Mouse (Mus musculus) myocyte (in vitro differentiated cells): Measurements from ENCODE around the gene Mapkapk3. TPM values are rescaled to one million over a fixed set of nuclear protein-coding genes. Genes with fewer than 3 reads are reported as not detected.

Experiments used
- H3K27me3 ChIP-seq: one replicate; pipeline ENCODE4 v1.6.1; 2011; ENCODE audit not compliant: control insufficient read depth, insufficient read depth, insufficient read length
- H3K36me3 ChIP-seq: one replicate; pipeline ENCODE4 v1.6.1; 2011; ENCODE audit not compliant: control insufficient read depth, insufficient read depth
- H3K4me2 ChIP-seq: one replicate; pipeline ENCODE4 v1.6.1; 2011; ENCODE audit warnings: low read depth, control low read depth
- H3K4me3 ChIP-seq: one replicate; pipeline ENCODE4 v1.5.1; 2011; ENCODE audit warnings: mild to moderate bottlenecking, control low read depth, moderate library complexity
- H3K79me2 ChIP-seq: one replicate; pipeline ENCODE4 v1.6.1; 2011; ENCODE audit not compliant: control insufficient read depth, insufficient read depth
- H3ac ChIP-seq: one replicate; pipeline ENCODE4 v1.6.1; 2011; ENCODE audit not compliant: control insufficient read depth, insufficient read length
- CEBPB ChIP-seq: IDR thresholded peaks from 2 replicates; pipeline ENCODE4 v1.6.1; 2011; ENCODE audit warnings: mild to moderate bottlenecking, moderate library complexity; ENCODE audit not compliant: poor library complexity, insufficient read depth, severe bottlenecking
- E2F4 ChIP-seq: IDR thresholded peaks from one replicate; pipeline ENCODE4 v1.6.1; 2011; ENCODE audit warnings: mild to moderate bottlenecking, control low read depth, moderate library complexity; ENCODE audit not compliant: insufficient read depth
- MAX ChIP-seq: IDR thresholded peaks from one replicate; pipeline ENCODE4 v1.6.1; 2011; ENCODE audit warnings: low read depth, mild to moderate bottlenecking, control low read depth
- MYOD1 ChIP-seq, 3 experiments: IDR thresholded peaks; one replicate each; pipeline ENCODE4 v1.6.1; 2011; ENCODE audit warnings: control low read depth in 2 of 3, low read depth in 2 of 3, mild to moderate bottlenecking in 2 of 3, moderate library complexity in 1 of 3; ENCODE audit not compliant: insufficient read length in 2 of 3, control insufficient read depth in 1 of 3
- MYOG ChIP-seq, 3 experiments: IDR thresholded peaks; one replicate each; pipeline ENCODE4 v1.6.1; 2011; ENCODE audit warnings: control low read depth in 2 of 3, low read depth in 2 of 3, mild to moderate bottlenecking in 2 of 3; ENCODE audit not compliant: insufficient read length in 2 of 3, control insufficient read depth in 1 of 3, insufficient read depth in 1 of 3
- POLR2A ChIP-seq: IDR thresholded peaks from one replicate; pipeline ENCODE4 v1.6.1; 2011; ENCODE audit warnings: low read depth, mild to moderate bottlenecking, control low read depth, moderate library complexity; ENCODE audit not compliant: insufficient read length
- POLR2AphosphoS2 ChIP-seq: IDR thresholded peaks from one replicate; pipeline ENCODE4 v1.6.1; 2011; ENCODE audit warnings: low read depth, control low read depth; ENCODE audit not compliant: insufficient read length
- REST ChIP-seq: IDR thresholded peaks from one replicate; pipeline ENCODE4 v1.6.1; 2011; ENCODE audit warnings: mild to moderate bottlenecking, control low read depth, moderate library complexity; ENCODE audit not compliant: insufficient read depth, insufficient read length
- SRF ChIP-seq: IDR thresholded peaks from one replicate; pipeline ENCODE4 v1.6.1; 2011; ENCODE audit warnings: low read depth; ENCODE audit not compliant: control insufficient read depth, insufficient read length
- TCF12 ChIP-seq: IDR thresholded peaks from one replicate; pipeline ENCODE4 v1.6.1; 2011; ENCODE audit warnings: mild to moderate bottlenecking, control low read depth; ENCODE audit not compliant: poor library complexity, insufficient read depth, severe bottlenecking
- TCF3 ChIP-seq: IDR thresholded peaks from one replicate; pipeline ENCODE4 v1.6.1; 2011; ENCODE audit warnings: low read depth, control low read depth; ENCODE audit not compliant: insufficient read length
- USF1 ChIP-seq: IDR thresholded peaks from one replicate; pipeline ENCODE4 v1.6.1; 2011; ENCODE audit warnings: low read depth, mild to moderate bottlenecking, control low read depth, moderate library complexity
- polyA plus RNA-seq: library from polyadenylated mRNA; unstranded; fragments of >200 nt; fragmentation: generic; extraction: Trizol; gene quantifications from one replicate; pipeline ENCODE4 v1.2.1, GENCODE M21; 2012; ENCODE audit warnings: missing spikeins

Gene Mapkapk3
- polyA plus RNA-seq, 1 experiment: 3.9 TPM

GRCm38 (mm10) chr9:107285009-107285408 lies 4.7 kb downstream of the Mapkapk3 start:
- Histone ChIP-seq H3K4me2 (no peak overlapping the region), H3K36me3 (no peaks in the 10 kb centered on the region), H3ac (no peak overlapping the region), H3K79me2 (no peaks in the 10 kb centered on the region), H3K27me3 (no peaks in the 10 kb centered on the region), H3K4me3 (no peak overlapping the region)
- no peak for TF ChIP-seq TCF3
- no peak for TF ChIP-seq POLR2AphosphoS2
- no peak for TF ChIP-seq SRF
- no peak for TF ChIP-seq MAX
- TF ChIP-seq TCF12: no peak
- TF ChIP-seq MYOG (IDR thresholded peaks at IDR 0.05; ENCODE audit: control insufficient read depth in 1 of 3, insufficient read depth in 1 of 3, insufficient read length in 2 of 3, low read depth in 2 of 3): no peak
- TF ChIP-seq USF1: no peak
- TF ChIP-seq CEBPB: no peak
- no peak for TF ChIP-seq E2F4
- TF ChIP-seq POLR2A: no peak
- TF ChIP-seq MYOD1 (IDR thresholded peaks at IDR 0.05; ENCODE audit: control insufficient read depth in 1 of 3, insufficient read length in 2 of 3, low read depth in 2 of 3): no peak
- no peak for TF ChIP-seq REST

- Histone ChIP-seq H3K36me3 (no peaks in the 10 kb centered on the region), H3K79me2 (no peaks in the 10 kb centered on the region), H3K27me3 (no peaks in the 10 kb centered on the region), H3K4me2 (no peak overlapping the region), H3ac (no peak overlapping the region), H3K4me3 (no peak overlapping the region)
- no peak for TF ChIP-seq CEBPB
- TF ChIP-seq POLR2AphosphoS2: no peak
- no peak for TF ChIP-seq REST
- TF ChIP-seq USF1: no peak
- TF ChIP-seq MYOD1 (IDR thresholded peaks at IDR 0.05; ENCODE audit: control insufficient read depth in 1 of 3, insufficient read length in 2 of 3, low read depth in 2 of 3): no peak
- TF ChIP-seq MYOG (IDR thresholded peaks at IDR 0.05; ENCODE audit: control insufficient read depth in 1 of 3, insufficient read depth in 1 of 3, insufficient read length in 2 of 3, low read depth in 2 of 3): no peak
- no peak for TF ChIP-seq TCF3
- TF ChIP-seq TCF12: no peak
- no peak for TF ChIP-seq E2F4
- no peak for TF ChIP-seq POLR2A
- TF ChIP-seq MAX: no peak
- TF ChIP-seq SRF: no peak
Observed at GRCm38 (mm10) chr9:107282951-107283350, 6.7 kb downstream of the Mapkapk3 start.

DNA sequence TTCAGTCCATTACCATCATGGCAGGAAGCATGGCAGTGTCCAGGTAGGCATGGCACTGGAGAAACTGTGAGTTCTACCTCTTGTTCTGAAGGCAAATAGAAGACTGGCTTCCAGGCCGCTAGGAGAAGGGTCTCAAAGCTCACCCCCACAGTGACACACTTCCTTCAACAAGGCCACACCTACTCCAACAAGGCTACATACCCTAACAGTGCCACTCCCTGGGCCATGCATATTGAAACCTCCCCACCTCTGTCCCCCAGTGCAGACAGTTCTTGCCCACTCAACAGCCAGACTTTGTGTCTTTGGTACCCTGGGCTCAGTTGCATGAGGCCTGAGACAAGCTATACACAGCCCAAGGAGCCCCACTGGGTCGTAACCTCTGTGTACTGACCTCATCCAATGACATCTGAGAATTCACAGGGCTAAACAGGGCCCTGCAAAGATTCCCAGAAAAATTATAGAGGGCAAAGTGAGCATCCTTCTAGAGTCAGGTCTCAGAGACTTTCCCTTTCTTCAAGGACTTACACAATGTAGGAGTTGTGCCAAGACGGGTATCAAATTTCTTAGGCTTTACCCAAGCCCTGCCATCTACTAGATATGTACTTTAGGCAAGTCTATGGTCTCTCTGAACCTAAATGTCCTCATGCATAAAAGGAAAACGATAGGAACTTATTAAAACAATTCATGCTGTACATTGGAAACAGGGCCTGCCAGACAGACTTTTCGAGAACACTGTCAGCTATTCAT lies 8.3 kb downstream of the Mapkapk3 start:
- H3K27me3 ChIP-seq: no peaks in the 10 kb centered on the region
- H3K79me2 ChIP-seq: no peaks in the 10 kb centered on the region
- H3K36me3 ChIP-seq: no peaks in the 10 kb centered on the region
- TF ChIP-seq REST: no peak
- TF ChIP-seq USF1: no peak
- no peak for TF ChIP-seq TCF12
- no peak for TF ChIP-seq MYOD1 (IDR thresholded peaks at IDR 0.05; ENCODE audit: control insufficient read depth in 1 of 3, insufficient read length in 2 of 3, low read depth in 2 of 3)
- no peak for TF ChIP-seq POLR2A
- TF ChIP-seq POLR2AphosphoS2: no peak
- no peak for TF ChIP-seq E2F4
- no peak for TF ChIP-seq MYOG (IDR thresholded peaks at IDR 0.05; ENCODE audit: control insufficient read depth in 1 of 3, insufficient read depth in 1 of 3, insufficient read length in 2 of 3, low read depth in 2 of 3)
- no peak for TF ChIP-seq TCF3
- TF ChIP-seq MAX: no peak
- TF ChIP-seq SRF: no peak
- TF ChIP-seq CEBPB: no peak
- H3ac ChIP-seq: no peak overlapping the region
- no peak overlapping the region for H3K4me2 ChIP-seq
- H3K4me3 ChIP-seq: no peak overlapping the region

GRCm38 (mm10) chr9:107280322-107281027 lies 9.2 kb downstream of the Mapkapk3 start:
- Histone ChIP-seq H3ac (no peak overlapping the region), H3K36me3 (no peaks in the 10 kb centered on the region), H3K79me2 (no peaks in the 10 kb centered on the region), H3K4me3 (no peak overlapping the region), H3K4me2 (no peak overlapping the region), H3K27me3 (no peaks in the 10 kb centered on the region)
- TF ChIP-seq POLR2AphosphoS2: no peak
- no peak for TF ChIP-seq MAX
- TF ChIP-seq REST: no peak
- TF ChIP-seq POLR2A: no peak
- no peak for TF ChIP-seq TCF12
- TF ChIP-seq CEBPB: no peak
- no peak for TF ChIP-seq MYOG (IDR thresholded peaks at IDR 0.05; ENCODE audit: control insufficient read depth in 1 of 3, insufficient read depth in 1 of 3, insufficient read length in 2 of 3, low read depth in 2 of 3)
- TF ChIP-seq SRF: no peak
- no peak for TF ChIP-seq USF1
- TF ChIP-seq MYOD1 (IDR thresholded peaks at IDR 0.05; ENCODE audit: control insufficient read depth in 1 of 3, insufficient read length in 2 of 3, low read depth in 2 of 3): no peak
- TF ChIP-seq TCF3: no peak
- TF ChIP-seq E2F4: no peak
